Mouse (Mus musculus) adrenal gland, postnatal 10 days (tissue): Measurements from ENCODE around the gene Nisch. TPM values are rescaled to one million over a fixed set of nuclear protein-coding genes. Genes with fewer than 3 reads are reported as not detected.

Experiments used
- DNase-seq: peaks from one replicate; pipeline ENCODE4 v3.0.0; 2021; ENCODE audit warnings: mixed read lengths
- total RNA-seq, 2 experiments: library from RNA; stranded (reverse); gene quantifications; 2 replicates each; pipeline ENCODE4 v1.2.3; 2021

Nisch gene
- total RNA-seq, 2 experiments from 2014 or later: 224 to 328 TPM

DNA sequence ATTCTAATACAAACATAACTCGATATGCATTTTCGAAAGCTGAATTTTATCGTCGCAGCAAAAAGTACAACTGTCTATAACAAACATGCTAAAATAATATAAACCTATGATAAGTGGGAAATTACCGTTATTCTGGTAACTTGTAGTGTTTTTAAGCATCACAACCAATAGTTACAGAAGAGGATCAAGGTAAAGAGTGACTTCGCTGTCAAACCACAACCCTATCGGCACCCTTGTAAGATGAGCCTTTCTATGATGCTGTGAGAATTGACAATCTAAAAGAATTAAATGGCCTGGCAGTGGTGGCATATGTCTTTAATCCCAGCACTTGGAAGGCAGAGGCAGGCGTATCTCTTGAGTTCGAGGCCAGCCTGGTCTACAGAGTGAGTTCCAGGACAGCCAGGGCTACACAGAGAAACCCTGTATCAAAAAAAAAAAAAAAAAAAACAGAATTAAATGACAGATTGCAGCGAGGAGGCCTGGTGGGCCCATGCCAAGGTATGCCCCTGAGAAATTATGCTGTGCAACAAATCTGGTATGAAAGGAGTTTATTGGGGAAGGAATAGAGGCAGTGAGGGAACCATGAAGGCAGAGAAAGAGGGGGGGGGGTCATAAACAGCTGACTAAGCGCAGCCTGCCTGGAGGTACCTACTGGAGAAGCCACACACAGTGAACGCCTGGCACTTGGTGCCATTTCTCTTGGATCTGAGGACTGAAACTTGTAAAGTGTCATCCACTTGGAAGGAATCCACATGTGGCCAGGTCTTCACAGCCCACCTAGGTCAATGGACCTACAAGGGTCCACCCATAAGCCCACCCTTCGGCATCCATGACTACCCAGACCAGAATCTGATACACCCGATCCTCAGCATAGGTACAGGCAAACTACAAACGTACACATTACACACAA is 87.2 kb downstream of the Nisch start:
- DNase-seq: no peak

DNA sequence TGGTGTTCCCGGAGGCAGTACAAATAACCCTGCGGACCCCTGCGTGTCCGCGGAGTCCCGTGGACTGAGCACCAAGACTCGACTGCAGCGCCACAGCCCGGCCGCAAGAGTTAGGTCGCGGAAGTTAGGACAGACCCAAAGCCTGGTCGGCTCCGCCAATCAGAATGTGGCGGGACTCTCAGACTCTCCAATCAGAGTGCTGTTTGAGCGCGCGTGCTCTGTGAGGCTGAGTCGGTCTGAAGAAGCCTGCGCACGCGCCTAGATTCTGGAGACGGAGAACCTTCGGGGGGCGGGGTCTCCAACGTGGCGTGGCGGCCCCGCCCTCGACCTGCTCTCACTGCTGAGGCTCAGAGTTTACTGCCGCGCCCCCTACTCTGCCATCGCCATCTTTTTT is 87.9 kb downstream of the Nisch start, which contains the start of gene Smim4:
Gene Smim4, minus strand, starts transcription at position 131 of the 394 bp plus-strand sequence.
- DNase-seq: peak; percentile 97

DNA sequence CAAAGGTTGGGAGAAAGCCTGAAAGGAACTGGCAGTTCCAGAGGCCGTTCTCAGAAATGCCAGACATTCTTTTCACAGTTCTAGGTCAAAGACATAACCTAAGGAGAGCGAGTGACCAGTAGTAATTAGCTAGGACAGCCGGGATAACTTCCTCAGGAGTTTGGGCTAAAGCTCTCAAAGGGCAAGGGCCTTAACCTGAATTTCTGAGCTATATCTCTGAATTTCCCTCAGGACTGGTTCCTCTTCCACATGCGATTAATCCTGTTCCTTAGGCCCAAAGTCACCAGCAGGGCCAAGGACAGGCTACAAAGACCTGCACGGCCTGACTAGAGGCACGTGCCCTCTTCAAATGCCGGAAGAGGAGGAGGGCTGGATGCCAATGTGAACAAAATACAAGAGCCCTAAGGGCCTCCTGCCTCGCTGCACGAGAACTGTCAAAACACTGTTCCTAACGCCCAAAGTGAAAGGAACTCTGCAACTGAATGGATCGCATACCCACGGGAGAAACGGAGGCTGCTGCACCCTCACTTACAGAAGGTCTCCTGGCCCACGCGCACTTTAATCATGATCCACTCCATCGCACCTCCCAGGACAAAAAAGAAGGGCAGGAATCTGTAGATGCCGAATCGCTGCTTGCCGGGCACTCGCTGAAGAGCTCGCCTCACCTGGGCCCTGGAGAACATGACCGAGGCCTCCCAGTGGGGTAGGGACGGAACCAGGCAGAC is 88.5 kb downstream of the Nisch start:
- DNase-seq: peak; percentile 69

DNA sequence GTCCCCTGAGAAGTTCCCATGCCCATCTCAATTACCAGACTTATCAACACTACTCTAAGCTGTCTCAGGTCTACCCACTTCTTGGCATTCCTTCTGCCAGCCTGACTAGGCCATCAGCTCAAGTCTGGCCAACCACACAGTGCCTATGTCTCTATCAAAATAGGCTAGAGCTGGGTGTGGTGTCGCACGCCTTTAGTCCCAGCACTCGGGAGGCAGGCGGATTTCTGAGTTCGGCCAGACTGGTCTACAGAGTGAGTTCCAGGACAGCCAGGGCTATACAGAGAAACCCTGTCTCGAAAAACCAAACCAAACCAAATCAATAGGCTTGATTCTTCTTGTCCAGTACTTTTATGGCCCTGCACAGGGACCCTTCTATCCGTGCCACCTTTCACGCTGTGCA is 89.9 kb downstream of the Nisch start:
- DNase-seq: no peak

DNA sequence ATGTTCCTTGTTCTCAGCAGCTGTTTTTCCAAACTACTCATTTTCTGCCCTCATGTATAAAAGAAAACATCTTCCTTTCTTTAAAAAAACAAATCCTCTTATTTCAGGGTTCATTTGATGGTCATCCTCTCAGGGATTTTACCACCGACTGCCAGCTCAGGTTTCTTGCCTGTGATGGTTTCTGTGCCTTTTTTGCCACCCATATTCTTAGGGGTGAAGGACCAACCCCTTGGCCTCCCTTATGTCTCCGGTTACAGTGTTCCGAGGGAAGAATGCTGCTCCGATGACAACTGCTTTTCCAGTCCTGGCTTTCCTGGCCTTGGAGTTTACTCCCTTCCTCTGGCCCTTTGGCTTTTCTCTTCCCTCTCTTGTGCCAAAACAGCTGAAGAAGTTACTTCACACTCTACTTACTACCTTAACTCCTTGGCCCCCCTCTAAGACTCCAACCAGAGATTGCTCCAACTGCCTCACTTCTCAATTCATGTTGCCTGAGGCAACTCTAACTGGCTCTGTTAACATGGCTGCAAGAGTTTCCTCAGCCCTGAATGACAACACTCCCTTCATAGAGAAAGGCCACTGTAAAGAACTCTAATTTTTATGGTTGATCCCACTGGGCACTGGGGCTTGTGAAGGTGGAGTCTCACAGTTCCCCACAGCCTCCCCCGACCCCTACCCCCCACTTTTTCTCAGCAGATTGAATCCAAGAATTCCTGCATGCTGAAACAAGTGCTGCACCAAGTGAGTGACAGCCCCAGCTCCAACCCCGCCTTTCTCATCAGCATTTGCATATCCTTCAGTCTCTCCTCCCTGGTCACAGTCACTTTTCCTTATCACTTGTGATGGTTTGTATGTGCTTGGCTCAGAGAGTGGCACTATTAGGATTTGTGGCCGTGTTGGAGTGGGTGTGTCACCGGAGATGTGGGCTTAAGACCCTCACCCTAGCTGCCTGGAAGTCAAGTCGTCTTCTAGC is 91.4 kb downstream of the Nisch start:
- no peak for DNase-seq

Other genes starting within 250 kb of the Nisch start
- 10 to 100 TPM; 35.0 to 47.0 TPM for gene Glt8d1, start 215.5 kb downstream of the Nisch start, total RNA-seq
- gene Spcs1, start 215.3 kb downstream of the Nisch start, total RNA-seq: 100 to 1,000 TPM; 215 to 225 TPM
- 10 to 100 TPM; 53.5 to 65.9 TPM for gene Pbrm1, start 197.8 kb downstream of the Nisch start, total RNA-seq
- 10 to 100 TPM; 61.5 to 81.2 TPM for gene Gnl3, start 197.8 kb downstream of the Nisch start, total RNA-seq
- 100 to 1,000 TPM in 1 of 2 experiments, 10 to 100 TPM in 1; 86.9 to 103 TPM for gene Smim4, start 88.0 kb downstream of the Nisch start, total RNA-seq
- 10 to 100 TPM; 52.0 to 52.6 TPM for gene Nt5dc2, start 85.9 kb downstream of the Nisch start, total RNA-seq
- 10 to 100 TPM; 74.3 to 74.8 TPM for gene Stab1, start 48.3 kb downstream of the Nisch start, total RNA-seq
- 10 to 100 TPM; 11.1 to 45.0 TPM for gene Tnnc1, start 8.6 kb downstream of the Nisch start, total RNA-seq
- 10 to 100 TPM; 12.1 to 12.3 TPM for gene Sema3g, start 914 bp upstream of the Nisch start, total RNA-seq
- 1 to 10 TPM; 9.1 to 9.2 TPM for gene Phf7, start 34.4 kb upstream of the Nisch start, total RNA-seq
- 10 to 100 TPM; 58.4 to 67.6 TPM for gene Bap1, start 34.5 kb upstream of the Nisch start, total RNA-seq
- 1 to 10 TPM in 1 of 2 experiments, under 1 TPM in 1; 0.99 to 1.2 TPM for gene Dnah1, start 107.0 kb upstream of the Nisch start, total RNA-seq
- 10 to 100 TPM; 33.7 to 40.9 TPM for gene Capn7, start 119.7 kb upstream of the Nisch start, total RNA-seq
- gene Sh3bp5, start 219.1 kb upstream of the Nisch start, total RNA-seq: 100 to 1,000 TPM; 107 to 135 TPM